Mouse (Mus musculus) left cerebral cortex, postnatal 14 days (tissue): ENCODE measurements around the gene Rprml. TPM values are rescaled to one million over a fixed set of nuclear protein-coding genes. Genes with fewer than 3 reads are reported as not detected.

ENCODE experiments used
- DNase-seq, 2 experiments: peaks; one replicate each; pipeline ENCODE4 v3.0.0; 2021 to 2022; ENCODE audit warnings: low spot score in 2 of 2, mixed read lengths in 1 of 2
- intact Hi-C: fragments of 180-260 bp; cut with DNase I; formaldehyde crosslinking; loops from one replicate; pipeline ENCODE4 v1.15.1; 2025
- long read RNA-seq, 2 experiments: library from polyadenylated mRNA; stranded (forward); transcript quantifications; one replicate each; pipeline ENCODE4 v2.0.0; 2021
- total RNA-seq, 2 experiments: library from RNA; stranded (reverse); gene quantifications; 2 replicates each; pipeline ENCODE4 v1.2.3; 2021

Gene Rprml
- total RNA-seq, result 100 to 1,000 TPM; 114 to 120 TPM
- long read RNA-seq, experiment 1, transcript Rprml-201 (1 exons, 1,010 nt), result major isoform, 159 of 159 reads
- long read RNA-seq, experiment 1, partial matches to known transcripts, result 0 of 159 reads
- long read RNA-seq, experiment 1, other reads (novel, unspliced or antisense), result 0 of 159 reads
- long read RNA-seq, experiment 2, transcript Rprml-201 (1 exons, 1,010 nt), result major isoform, 157 of 157 reads
- long read RNA-seq, experiment 2, partial matches to known transcripts, result 0 of 157 reads
- long read RNA-seq, experiment 2, other reads (novel, unspliced or antisense), result 0 of 157 reads

GRCm38 (mm10) chr11:103649301-103649982 lies at the start of gene Rprml:
Gene Rprml, plus strand, starts transcription at chr11:103649570.
- intact Hi-C loops, result no loop called here

GRCm38 (mm10) chr11:103606611-103607010 lies 42.8 kb upstream of the Rprml start:
- intact Hi-C loops, result no loop called here
- DNase-seq, result no peak

More at GRCm38 (mm10) chr11:103649301-103649982, at the start of gene Rprml:
- DNase-seq, result peak; percentile 90 to 92

- intact Hi-C loops, result no loop called here
- DNase-seq, result no peak
Observed at GRCm38 (mm10) chr11:103610772-103611171, 38.6 kb upstream of the Rprml start.

GRCm38 (mm10) chr11:103621040-103621439 lies 28.3 kb upstream of the Rprml start, which contains the start of gene Gm884:
Gene Gm884, minus strand, starts transcription at chr11:103621140.
- intact Hi-C loops, result no loop called here
- DNase-seq, result no peak

GRCm38 (mm10) chr11:103627453-103627852 lies 21.9 kb upstream of the Rprml start:
- intact Hi-C loops, result no loop called here

GRCm38 (mm10) chr11:103634806-103635205 lies 14.6 kb upstream of the Rprml start:
- intact Hi-C loops, result loop anchor here (5.0 kb wide), 1 partner anchor 277 kb away; no protein-coding TSS in a partner anchor
- DNase-seq, result no peak

More at GRCm38 (mm10) chr11:103627453-103627852, 21.9 kb upstream of the Rprml start:
- no peak for DNase-seq

GRCm38 (mm10) chr11:103635481-103635880 lies 13.9 kb upstream of the Rprml start:
- intact Hi-C loops, result loop anchor here (5.0 kb wide), 1 partner anchor 277 kb away; no protein-coding TSS in a partner anchor
- no peak for DNase-seq

- intact Hi-C loops, result loop anchor here (5.0 kb wide), 1 partner anchor 276 kb away; no protein-coding TSS in a partner anchor
- no peak for DNase-seq
Observed at GRCm38 (mm10) chr11:103636261-103636660, 13.1 kb upstream of the Rprml start.

- intact Hi-C loops, result loop anchor here (2.0 to 5.0 kb wide), 3 partner anchors 36 to 274 kb away; no protein-coding TSS in a partner anchor
- DNase-seq, result no peak
Observed at GRCm38 (mm10) chr11:103638790-103639189, 10.6 kb upstream of the Rprml start, which contains the start of gene Lyzl6. Gene Lyzl6, minus strand, starts transcription at chr11:103638890.

- intact Hi-C loops, result loop anchor here (2.0 to 5.0 kb wide), 3 partner anchors 35 to 273 kb away; no protein-coding TSS in a partner anchor
- DNase-seq, result peak; percentile 69 to 80
Observed at GRCm38 (mm10) chr11:103639407-103639946, 9.9 kb upstream of the Rprml start.

- no peak for DNase-seq
- intact Hi-C loops, result no loop called here
Observed at GRCm38 (mm10) chr11:103643211-103643610, 6.2 kb upstream of the Rprml start.

- intact Hi-C loops, result no loop called here
- no peak for DNase-seq
Observed at GRCm38 (mm10) chr11:103645731-103646130, 3.6 kb upstream of the Rprml start.

GRCm38 (mm10) chr11:103646301-103646700 lies 3.1 kb upstream of the Rprml start:
- DNase-seq, result no peak
- intact Hi-C loops, result no loop called here

GRCm38 (mm10) chr11:103647921-103648620 lies 1.3 kb upstream of the Rprml start:
- intact Hi-C loops, result no loop called here
- DNase-seq, result no peak

GRCm38 (mm10) chr11:103648656-103649055 lies 714 bp upstream of the Rprml start:
- intact Hi-C loops, result no loop called here
- peak; percentile 58 to 81 for DNase-seq

GRCm38 (mm10) chr11:103649983-103650493 lies 668 bp downstream of the Rprml start:
- intact Hi-C loops, result no loop called here

GRCm38 (mm10) chr11:103651426-103651825 lies 2.1 kb downstream of the Rprml start:
- peak; percentile 63 to 78 for DNase-seq
- intact Hi-C loops, result no loop called here

More at GRCm38 (mm10) chr11:103649983-103650493, 668 bp downstream of the Rprml start:
- no peak for DNase-seq

GRCm38 (mm10) chr11:103653359-103653965 lies 4.1 kb downstream of the Rprml start:
- intact Hi-C loops, result loop anchor here (2.0 kb wide), 1 partner anchor 13 kb away; no protein-coding TSS in a partner anchor

GRCm38 (mm10) chr11:103656520-103656919 lies 7.2 kb downstream of the Rprml start:
- DNase-seq, result no peak
- intact Hi-C loops, result no loop called here

More at GRCm38 (mm10) chr11:103653359-103653965, 4.1 kb downstream of the Rprml start:
- peak; percentile 72 to 81 for DNase-seq
